Mouse (Mus musculus): ENCODE measurements around the gene Cdkn2d. TPM values are rescaled to one million over a fixed set of nuclear protein-coding genes. Genes with fewer than 3 reads are reported as not detected.
"Not testable (repeated sequence)": the region's sequence is repeated elsewhere in the genome, so short reads cannot be mapped to it uniquely, and the experiment has no call there.

Cdkn2d gene
- 216 and 234 TPM in 2 replicates for polyA plus RNA-seq (2015; fragmentation: Nextera tagmentation; extraction: Ambion mirVana)

DNA sequence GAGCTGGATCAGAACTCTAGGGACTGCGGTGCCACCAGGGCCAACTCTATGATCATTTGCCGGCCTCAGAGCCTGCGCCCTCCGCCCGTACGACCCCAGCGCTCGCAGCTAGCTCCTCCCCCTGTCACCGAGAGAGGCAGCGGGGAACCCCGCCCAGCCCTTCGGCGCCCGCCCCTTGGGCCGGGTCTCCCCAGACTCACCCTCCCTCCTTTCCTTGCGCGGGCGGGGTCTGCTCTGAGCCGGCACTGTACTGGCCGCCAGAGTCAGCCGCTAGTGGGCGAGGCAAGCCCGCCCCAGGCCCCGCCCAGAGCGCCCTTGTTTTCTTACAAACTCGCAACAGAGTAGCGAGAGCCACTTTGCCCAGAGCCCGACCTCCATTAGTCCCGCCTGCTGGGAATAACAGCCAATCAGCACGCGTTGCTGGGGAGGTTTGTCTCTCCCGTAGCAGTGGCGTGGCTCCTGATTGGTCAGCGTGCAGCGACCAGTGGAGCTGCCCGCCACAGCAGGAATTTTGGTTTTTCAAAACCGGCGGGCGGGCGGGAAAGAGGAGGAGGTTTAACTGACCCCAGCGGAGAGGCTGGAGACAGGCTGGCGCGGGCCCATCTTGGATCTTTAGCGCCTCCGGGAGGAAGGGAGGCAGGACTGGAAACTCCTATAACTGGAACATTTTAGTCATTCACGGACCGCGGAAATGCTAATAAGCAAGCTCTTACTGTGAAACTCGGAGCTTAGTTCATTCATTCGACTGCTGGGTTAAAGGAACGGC, at the start of gene Cdkn2d:
Cdkn2d (minus strand) TSS at position 386 of the 766 bp plus-strand sequence.
- DNase-seq (ENCODE audit: low spot score): peak; percentile 100

DNA sequence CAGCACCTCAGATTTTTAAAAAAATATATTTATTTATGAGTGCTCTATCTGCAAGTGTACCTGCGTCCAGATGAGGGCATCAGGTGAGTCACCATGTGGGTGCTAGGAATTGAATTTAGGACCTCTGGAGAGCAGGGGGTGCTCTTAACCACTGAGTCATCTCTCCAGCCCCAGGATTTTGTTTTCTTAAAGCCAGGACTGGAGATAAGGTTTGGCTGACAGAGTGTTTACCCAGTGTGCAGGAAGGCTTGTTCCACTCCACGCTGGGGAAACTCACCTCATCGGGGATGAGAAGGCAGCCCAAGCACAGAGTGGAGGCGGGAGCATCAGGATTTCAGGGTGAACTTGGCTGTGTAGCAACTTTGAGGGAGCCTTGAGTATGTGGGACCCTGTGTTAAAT, 49.2 kb upstream of the Cdkn2d start:
- no peak for DNase-seq (ENCODE audit: low spot score)

DNA sequence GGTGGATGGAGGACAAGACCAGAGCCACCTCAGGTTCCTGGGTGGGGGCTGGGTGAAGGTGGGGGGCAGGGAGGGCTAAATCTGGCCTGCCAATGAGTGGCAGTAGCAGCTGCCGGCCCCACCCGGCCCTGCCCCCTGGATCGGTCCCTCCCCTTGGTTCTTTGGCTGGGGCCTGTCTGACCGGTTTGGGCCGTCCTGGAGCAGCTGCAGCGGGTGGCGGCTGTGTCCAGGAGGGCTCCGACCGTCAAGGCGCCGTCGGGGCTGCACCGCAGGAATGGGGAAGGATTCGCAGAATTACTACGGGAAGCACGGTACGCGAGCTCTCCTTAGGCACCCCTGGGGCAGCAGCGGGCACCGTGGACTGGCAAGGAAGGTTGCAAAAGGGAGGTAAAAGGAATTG, 46.4 kb upstream of the Cdkn2d start:
- DNase-seq (ENCODE audit: low spot score): no peak

DNA sequence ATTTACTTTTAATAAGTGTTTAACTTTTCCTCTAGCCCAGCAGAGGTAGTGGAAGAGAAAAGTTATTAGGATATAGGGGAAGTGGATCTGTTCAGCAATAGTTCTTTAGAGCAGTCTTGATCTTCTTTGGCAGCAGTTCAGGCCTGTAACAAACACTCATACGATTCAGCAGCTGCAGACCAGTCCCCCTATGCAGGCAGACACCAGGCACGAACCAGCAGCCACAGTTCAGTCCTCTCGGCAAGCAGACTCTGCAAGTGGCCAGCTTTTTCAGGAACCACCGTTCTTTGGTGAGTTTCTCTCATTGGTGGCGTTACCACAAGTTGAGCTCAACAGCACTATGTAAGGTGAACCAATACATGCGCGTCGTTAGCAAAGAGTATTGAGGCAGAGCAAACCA, 45.3 kb upstream of the Cdkn2d start:
- no peak for DNase-seq (ENCODE audit: low spot score)

GRCm38 (mm10) chr9:21335391-21335790, 44.2 kb upstream of the Cdkn2d start:
- no peak for DNase-seq (ENCODE audit: low spot score)

DNA sequence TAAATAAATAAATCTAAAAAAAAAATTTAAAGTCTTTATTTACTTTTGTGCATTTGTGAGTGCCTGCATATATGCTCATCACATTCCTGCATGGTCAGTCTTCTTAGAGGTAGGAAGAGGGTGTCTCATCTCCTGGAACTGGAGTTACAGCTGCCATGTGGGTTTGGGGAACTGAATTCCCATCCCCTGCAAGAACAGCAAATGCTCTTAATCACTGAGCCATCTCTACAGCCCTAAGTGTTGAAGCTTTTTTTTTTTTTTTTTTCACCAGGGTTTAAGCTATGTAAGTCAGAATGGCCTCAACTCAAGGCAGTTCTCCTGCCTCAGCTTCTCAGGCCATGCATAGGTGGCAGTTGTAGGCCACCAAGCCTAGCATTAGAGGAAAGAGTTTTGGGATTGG, 43.5 kb upstream of the Cdkn2d start:
- no peak for DNase-seq (ENCODE audit: low spot score)

GRCm38 (mm10) chr9:21333523-21333922, 42.3 kb upstream of the Cdkn2d start:
- no peak for DNase-seq (ENCODE audit: low spot score)

DNA sequence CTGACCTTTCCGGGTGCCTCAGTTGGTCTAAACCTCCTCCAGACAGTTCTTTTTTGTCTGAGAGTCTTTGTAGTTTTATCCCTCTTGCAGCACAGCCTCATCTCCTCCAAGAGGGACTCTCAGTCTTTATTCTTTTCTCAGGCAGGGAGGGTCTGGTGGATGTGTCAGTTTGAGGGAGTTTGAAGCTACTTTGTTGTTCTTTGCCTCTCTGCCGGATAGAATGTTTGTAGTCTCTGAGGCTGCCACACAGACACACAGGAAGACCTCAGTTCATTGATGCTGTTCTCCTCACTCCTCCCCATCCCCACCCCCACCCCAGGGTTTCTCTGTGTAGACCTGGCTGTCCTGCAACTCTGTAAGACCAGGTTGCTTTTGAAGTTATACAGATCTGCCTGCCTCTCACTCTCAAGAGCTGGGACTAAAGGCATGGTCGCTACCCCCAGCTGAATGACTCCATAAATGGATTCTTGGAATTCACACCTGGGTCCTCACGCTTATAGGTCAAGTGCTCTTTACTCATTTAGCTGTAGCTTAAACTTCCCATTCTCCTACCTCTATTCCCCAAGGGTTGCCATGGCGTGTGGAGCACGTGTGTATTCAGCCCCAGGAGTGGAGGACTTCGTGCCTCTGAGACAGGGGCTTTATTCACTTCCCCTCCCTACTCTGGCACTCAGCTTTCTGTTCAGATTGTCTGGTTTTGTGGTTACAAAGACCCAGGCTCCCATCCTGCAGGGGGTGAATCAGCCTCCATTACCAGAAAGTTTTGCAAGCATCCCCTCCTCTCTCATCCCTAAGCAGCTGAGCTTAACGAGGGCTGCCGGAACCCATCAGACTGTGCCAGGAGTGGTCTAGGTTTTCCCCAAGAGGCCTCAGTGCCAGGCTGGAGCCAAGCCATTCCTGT, 41.2 kb upstream of the Cdkn2d start:
- peak; percentile 74 for DNase-seq (ENCODE audit: low spot score)

GRCm38 (mm10) chr9:21331365-21332140, 40.3 kb upstream of the Cdkn2d start:
- DNase-seq (ENCODE audit: low spot score): no peak

- DNase-seq (ENCODE audit: low spot score): no peak
These were observed 38.6 kb upstream of the Cdkn2d start for GRCm38 (mm10) chr9:21329699-21330289.

- DNase-seq (ENCODE audit: low spot score): no peak
These were observed 37.8 kb upstream of the Cdkn2d start for GRCm38 (mm10) chr9:21329041-21329440.

GRCm38 (mm10) chr9:21328041-21328440, 36.8 kb upstream of the Cdkn2d start:
- DNase-seq (ENCODE audit: low spot score): peak; percentile 89

- DNase-seq (ENCODE audit: low spot score): no peak
These were observed 36.4 kb upstream of the Cdkn2d start for GRCm38 (mm10) chr9:21327569-21327968.

DNA sequence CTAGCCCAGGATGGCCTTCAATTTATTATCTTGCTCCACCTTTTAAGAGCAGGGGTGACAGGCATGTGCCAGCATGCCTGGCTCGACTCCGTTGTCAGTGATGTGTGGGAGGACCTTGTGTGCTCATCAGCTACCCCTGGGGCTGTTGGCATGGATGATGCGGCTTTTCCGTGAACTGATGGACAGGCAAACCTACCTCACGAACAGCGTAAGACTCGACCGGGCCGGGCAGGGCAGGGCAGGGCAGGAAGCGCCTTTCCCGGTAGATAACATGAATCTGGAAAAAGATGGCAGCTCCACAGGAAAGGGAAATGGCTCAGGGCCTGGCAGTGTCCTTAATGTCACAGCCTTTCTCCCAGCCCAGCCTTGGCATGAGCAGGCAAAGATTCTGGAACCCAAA, 33.1 kb upstream of the Cdkn2d start:
- DNase-seq (ENCODE audit: low spot score): no peak

DNA sequence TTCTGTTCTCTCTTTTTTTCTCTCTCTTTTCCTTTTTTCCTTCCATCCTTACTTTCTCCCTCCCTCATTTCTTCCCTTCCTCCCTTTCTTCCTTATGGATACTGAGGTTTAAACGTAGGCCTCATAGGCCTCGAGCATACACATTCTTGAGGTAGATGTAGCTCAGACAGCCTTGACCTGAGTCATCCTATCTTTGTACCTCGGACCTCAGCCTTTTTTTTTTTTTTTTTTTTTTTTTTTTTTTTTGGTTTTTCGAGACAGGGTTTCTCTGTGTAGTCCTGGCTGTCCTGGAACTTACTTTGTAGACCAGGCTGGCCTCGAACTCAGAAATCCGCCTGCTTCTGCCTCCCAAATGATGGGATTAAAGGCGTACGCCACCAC, 31.7 kb upstream of the Cdkn2d start:
- not testable (repeated sequence) for DNase-seq (ENCODE audit: low spot score)

DNA sequence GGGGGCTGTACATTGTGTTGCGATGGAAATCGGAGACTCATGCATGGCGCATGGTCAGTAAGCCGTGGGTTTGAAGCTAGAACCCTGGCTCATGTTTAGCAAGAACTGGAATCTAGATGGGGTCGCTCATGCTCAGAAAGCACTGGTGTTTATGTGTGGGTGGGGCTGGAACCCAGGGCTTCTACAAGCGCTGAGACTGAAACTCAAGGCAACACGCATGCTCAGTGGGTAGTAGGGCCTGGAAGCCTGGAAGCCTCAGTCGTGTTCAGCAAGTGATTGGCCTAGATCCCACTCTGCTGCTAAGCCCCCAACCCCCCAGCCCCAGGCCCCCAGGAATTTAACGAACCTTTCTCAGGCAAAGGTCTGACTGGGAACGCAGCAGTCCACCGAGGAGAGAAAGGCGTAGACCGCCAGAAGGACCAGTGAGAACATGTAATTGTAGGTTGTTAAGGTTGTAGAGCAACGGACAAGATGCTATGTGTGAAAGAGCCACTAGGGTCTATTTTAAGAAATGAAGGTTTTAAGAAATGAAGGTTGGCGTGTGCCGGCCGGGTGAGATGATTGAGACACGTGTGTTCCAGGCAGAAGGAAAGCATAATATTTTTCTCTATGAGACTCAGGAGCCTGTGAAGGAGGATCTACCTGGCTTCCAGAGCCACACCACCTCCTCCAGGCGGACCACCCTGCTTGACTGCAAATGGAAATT, 31.2 kb upstream of the Cdkn2d start:
- DNase-seq (ENCODE audit: low spot score): peak; percentile 74

GRCm38 (mm10) chr9:21321513-21321835, 30.3 kb upstream of the Cdkn2d start:
- peak; percentile 79 for DNase-seq (ENCODE audit: low spot score)

GRCm38 (mm10) chr9:21320619-21321512, 29.7 kb upstream of the Cdkn2d start, which contains the start of gene Slc44a2:
Slc44a2 (plus strand) TSS chr9:21320698.
- DNase-seq (ENCODE audit: low spot score): peak; percentile 87

DNA sequence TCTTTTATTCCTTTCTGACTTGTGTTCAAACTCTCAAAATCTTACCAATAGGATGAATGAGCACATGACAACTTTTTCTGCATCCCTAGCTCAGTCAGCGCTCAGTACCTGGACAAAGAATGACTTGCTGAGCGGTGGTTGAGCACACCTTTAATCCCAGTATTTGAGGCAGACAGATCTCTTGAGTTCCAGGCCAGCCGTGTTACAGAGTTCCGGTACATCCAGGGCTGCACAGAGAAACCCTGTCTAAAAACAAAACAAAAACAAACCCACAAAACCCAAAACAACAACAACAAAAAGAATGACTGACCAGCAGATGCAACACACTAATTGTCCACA, 29.0 kb upstream of the Cdkn2d start:
- no peak for DNase-seq (ENCODE audit: low spot score)

DNA sequence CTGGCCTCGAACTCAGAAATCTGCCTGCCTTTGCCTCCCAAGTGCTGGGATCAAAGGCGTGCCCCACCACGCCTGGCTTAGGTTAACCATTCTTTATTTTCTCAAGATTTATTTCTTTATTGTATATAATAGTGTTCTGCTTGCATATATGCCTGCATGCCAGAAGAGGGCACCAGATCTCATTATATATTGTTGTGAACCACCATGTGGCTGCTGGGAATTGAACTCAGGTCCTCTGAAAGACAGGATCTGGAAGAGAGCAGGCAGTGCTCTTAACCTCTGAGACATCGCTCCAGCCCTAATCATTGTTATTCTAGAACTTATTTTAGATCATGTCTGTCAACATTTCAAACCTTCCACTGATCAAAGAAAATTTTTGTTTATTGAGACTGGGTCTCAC, 28.3 kb upstream of the Cdkn2d start:
- DNase-seq (ENCODE audit: low spot score): no peak

All from thymus, postnatal 0 days (tissue).